Mouse (Mus musculus) stomach, postnatal 0 days (tissue): ENCODE measurements at regions not wholly inside any gene's neighbourhood (a gene's known extent, or its start where the extent isn't known, plus 50 kb on each side); places are given as distances from the start of the nearest gene placed in this dataset.

Source experiments
- CTCF ChIP-seq: IDR thresholded peaks from 2 replicates; pipeline ENCODE4 v1.5.1; 2016; ENCODE audit warnings: antibody characterized with exemption, low read depth, mild to moderate bottlenecking, moderate library complexity
- EP300 ChIP-seq: optimal IDR thresholded peaks from 2 replicates; pipeline ENCODE3; 2016; ENCODE audit warnings: antibody characterized with exemption

GRCm38 (mm10) chr7:110701681-110702413 is 66.2 kb upstream of the Ampd3 start:
- TF ChIP-seq CTCF = no peak
- no peak for TF ChIP-seq EP300
